Mouse (Mus musculus) cerebellum, postnatal 10 days (tissue): ENCODE results near the gene Gm38655.
A peak's percentile ranks its signal among the peaks of the same experiment; 100 is the strongest.

Source experiments
- DNase-seq, 2 experiments: peaks; one replicate each; pipeline ENCODE4 v3.0.0; 2021; ENCODE audit warnings: mixed read lengths in 2 of 2

Gm38655 gene

DNA sequence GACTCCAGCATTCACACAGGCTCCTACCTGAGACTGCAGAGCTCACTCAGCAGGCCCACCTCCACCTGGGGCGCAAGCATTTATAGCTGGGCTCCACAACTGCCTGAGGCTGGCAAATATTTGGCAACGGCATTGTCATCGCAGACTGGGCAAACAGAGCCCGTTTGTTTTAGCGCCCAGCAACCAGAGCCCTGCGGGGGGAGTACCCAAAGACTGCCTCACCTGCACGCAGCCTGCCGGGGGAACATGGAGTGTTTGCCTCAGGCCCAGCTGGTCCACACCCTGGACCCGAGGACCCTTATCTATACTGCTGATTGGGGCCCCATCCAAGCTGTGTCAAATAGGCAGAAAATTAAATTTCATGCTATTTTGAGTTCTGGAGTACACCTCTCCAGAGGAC lies at the start of gene Gm38655:
Gene Gm38655, minus strand, starts transcription at position 61 of the 400 bp plus-strand sequence.
- peak in 1 of 2 experiments; percentile 16 for DNase-seq

- no peak for DNase-seq
Measured at GRCm38 (mm10) chr17:25224586-25225222, 49.4 kb upstream of the Gm38655 start.

DNA sequence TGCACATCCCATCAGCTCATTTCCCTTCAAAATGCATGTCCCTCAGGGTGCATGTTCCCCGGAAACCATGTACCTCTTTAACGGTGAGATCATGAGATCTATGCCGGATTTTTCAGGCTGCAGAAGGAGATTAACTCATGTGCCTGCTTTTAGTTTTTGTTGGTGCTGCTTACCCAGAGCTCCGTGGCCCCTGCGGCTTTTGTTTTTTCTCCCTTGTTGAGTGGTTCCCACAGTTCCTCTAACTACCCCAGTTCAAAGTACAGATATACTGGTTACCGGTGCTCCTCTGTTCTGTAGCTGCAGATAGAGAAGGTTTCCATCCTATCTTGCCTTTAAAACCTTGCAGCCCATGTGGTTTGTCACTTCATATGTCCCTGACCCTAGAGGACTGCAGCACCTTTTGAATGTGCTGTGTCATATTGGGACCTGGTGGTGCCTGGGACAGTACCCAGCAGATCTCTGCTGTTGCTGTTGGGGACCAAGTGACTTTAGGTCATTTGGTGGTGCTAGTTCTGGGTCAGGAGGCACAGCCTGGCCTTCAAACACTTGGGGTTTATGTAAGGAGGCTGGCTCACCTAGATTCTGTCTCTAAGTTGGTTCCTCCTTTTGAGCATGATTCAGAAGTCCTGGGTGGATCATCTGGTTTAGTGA lies 47.8 kb upstream of the Gm38655 start:
- no peak for DNase-seq

DNA sequence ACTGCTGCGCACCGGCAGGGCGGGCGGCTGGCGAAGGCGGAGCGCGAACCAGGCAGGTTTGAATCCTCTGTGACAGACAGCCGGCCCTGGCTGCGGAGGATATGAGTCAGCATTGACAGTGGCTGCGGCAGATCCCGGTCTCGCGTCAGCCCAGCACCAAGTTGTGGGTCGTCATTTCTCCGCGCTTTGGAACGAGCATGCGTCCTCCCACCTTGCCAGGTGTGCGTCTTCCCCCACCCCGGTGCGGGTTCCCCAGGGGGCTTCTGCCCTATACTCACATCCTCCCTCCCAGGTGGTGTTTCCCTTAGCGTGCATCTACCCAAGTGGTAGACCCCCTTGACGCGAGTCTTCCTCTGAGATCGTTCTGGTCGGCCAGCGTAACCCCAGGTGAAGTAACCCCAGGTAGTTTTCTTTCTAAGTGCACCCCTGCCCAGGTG lies 47.3 kb upstream of the Gm38655 start:
- peak in 1 of 2 experiments; percentile 58 for DNase-seq

- DNase-seq = peak; percentile 85 to 90
Measured at GRCm38 (mm10) chr17:25221821-25222503, 46.7 kb upstream of the Gm38655 start.

DNA sequence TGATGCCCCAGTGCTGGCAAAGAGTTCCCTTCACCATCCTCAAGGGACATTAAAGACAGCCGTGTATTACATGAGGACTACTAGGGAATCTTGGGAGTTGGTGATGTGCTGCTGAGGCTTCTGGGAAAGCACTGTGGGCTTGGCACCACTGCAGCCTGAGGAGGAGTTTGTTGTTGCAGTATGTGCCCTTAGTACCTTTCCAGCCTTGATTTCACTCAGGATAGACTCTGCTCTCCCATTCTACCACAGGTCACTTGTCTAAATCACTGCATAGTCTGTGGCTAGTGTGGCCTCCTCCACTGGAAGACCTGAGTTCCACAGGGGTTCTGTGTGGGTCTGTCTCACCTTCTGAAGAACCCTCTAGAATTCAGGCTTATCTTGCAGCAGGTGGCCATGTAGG lies 45.5 kb upstream of the Gm38655 start:
- no peak for DNase-seq

- no peak for DNase-seq
Measured at GRCm38 (mm10) chr17:25219492-25220295, 44.4 kb upstream of the Gm38655 start.

DNA sequence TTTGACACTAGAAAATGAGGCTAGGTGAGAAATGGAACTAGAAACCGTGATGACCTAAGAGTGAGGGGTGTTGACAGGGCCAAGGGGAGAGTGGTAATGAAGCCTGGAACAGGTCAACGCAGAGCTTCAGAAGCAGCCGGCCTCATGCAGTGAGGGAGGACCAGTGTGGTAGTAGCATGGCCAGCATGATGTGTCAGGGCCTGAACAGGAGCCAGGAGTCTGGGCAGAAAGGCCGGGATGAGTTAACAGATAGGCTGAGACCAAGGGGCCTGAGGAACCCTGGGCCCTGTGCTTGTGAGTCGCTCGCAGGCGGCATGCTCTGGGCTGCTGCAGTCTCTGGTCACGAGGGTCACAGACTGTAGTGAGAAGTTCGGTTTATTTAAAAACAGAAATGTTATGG lies 43.7 kb upstream of the Gm38655 start:
- DNase-seq = no peak

DNA sequence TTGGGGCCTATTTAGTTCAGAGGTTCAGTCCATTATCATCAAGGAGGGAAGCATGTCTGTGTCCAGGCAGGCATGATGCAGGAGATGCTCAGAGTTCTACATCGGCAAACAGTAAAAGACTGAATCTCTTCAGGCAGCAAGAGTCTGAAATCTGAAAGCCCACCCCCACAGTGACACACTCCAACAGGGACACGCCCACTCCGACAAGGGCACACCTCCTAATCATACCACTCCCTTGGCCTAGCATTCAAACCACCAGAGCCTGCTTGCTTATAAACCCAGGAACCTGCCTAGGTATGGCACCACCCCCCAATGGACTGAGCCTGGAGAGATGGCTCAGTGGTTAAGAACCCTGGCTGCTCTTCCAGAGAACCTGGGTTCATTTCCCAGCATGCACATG lies 40.2 kb upstream of the Gm38655 start:
- DNase-seq = no peak

GRCm38 (mm10) chr17:25211705-25212104 lies 36.4 kb upstream of the Gm38655 start:
- no peak for DNase-seq

DNA sequence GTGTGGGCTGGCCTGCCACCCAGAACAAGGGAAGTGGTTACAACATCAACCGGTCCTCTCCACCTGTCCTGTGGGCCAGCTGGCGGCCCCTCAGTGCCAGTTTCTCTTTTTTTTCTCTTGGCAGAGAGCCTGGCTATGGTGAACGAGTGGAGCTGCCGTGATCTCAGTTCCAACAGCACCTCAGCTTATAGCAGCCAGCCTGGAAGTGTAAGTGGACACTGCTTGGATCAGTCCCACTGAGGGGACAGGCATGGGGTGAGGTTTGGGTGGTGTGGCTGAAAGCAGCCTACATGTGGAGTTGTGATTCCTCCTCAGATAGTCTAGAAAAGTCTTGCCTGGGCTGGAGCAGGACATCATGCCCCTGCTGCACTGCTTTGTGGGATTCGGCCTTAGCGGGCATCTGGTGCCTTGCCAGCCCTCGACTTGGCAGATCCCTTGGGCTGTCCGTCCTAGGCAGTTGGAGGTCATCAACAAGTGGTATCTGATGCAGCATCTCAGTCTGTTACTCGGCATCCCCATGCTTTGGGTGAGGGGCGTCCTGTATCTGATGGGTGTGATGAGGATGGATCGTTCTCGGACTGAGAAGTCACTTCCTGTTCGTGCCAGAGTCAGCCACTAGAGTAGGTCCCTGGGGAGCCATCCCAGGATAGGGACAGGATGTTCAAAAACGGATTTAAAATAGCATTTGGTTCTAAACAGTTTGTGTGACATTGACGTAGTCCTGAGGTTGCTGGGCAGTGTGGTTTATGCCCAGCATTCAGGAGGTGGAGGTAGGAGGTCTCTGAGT lies 35.6 kb upstream of the Gm38655 start:
- peak; percentile 71 to 84 for DNase-seq

DNA sequence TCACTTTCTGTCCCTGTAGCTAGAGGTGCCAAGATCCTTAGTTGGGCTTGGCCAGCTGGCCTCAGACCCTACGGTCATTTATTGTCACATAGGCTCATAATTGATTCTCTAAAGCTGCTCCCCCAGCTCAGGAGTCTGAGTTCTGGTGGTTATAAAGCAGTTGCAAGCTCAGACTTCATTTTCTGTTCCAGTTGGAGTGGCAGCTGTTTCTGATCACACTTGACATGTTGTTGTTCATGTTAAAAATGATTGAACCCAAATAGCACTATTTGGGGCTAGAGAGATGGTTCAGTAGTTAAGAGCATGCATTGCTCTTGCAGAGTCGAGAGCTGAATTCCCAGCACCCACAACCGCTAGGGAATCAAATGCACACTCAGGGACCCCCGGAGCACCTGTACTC lies 34.7 kb upstream of the Gm38655 start:
- peak in 1 of 2 experiments; percentile 14 for DNase-seq

DNA sequence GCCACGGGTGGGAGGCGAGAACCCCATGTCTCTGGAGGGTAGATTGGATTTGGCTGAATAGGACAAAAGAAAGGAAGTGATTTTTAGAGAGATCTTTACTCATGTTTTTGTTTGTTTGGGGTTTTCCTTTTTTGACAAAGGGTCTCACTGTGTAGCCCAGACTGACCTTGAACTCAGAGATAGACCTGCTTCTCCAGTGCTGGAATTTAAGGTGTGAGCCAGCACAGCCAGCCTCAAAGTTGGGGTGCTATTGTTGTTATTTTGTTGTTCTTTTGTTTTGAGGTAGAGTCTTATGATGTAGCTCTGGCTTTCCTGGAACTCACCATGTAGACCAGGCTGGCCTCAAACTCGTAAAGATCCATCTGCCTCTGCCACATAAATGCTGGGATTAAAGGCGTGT lies 27.1 kb upstream of the Gm38655 start:
- no peak for DNase-seq

DNA sequence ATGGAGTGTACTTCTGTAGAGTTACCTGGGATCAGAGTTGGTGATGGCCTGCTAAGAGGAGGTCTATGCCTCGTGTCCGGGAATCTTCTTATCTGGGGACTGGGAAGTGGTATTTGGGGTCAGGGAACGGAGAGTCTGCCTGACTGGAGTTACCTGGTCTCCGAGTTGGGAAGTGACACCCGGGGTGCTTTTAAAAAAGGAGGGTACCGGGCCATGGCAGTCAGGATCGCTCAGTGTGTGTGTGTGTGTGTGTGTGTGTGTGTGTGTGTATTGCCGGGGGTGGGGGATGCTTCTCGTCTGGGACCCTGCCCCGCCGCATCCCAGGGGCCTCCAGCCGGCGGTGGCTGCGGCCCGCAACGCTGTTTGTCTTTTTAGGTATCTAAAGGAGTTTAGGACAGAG lies 13.8 kb upstream of the Gm38655 start:
- peak in 1 of 2 experiments; percentile 13 for DNase-seq

- peak; percentile 88 to 91 for DNase-seq
Measured at GRCm38 (mm10) chr17:25188150-25189031, 13.1 kb upstream of the Gm38655 start, which contains the start of gene Unkl. Gene Unkl (plus strand): TSS chr17:25188397.

DNA sequence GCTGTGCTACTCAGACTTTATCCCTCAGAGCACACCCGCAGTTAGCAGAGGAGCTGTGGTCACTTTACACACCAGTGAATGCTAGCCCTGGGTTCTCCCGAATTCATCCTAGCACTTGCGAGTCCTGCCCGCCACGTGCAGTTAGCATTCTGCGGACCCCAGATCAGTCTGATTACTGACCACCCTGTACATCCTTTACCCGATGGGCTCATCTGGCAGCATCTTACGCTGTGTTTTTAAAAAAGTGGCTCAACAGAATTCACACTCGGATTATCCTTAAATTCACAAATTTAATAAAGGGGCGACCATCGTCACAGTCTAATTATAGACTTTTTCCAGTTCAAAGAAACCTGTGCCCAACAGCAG lies 12.5 kb upstream of the Gm38655 start:
- DNase-seq = no peak

DNA sequence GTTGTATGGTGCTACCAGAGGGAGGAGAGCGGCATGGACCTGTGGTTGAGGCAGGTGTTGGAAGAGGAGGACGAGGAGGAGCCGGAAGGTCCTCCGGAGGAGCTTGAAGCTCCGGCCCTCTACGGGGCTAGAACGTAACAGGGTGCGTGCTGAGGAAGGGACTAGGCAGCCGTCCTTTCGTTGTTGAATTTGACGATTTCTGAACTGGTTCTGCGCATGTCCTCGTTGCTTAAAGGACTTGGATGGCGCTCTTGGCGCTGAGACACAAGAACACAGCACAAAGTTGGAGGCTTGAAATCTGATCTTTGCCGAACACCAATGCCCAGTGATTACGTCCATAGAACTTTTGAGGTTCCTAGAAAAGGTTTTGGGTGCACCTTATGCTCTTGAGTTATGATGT lies 9.7 kb upstream of the Gm38655 start:
- DNase-seq = no peak

DNA sequence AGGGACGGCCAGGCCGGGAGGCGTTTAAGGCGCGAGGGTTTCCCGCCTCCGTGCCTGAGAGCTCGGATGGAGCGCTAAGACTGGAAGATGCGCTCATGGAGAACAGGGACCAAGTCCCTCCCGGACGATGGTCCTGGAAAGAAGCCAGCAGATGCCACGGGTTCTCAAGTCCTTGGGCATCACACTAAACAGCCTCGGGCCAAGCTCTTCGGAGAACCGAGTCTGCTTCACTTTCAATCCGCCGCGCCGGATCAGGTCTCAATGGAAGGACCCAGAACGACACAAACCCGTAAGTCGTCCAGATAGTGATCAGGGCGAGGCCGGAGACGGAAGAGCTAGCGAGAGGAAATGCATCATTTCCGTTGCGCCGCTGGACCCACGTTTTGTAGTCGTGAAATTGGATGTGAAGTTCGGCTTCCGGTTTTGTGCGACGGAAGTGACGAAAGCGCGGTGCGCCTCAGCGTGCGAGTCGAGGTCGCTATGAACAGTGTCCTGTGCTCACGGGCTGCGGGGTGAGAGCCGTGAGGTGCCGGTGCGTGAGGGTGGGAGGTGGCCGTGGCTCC lies 8.9 kb upstream of the Gm38655 start, which contains the start of gene BC003965:
Gene BC003965, plus strand, starts transcription at position 426 of the 563 bp plus-strand sequence.
- DNase-seq = peak; percentile 99

- no peak for DNase-seq
Measured at GRCm38 (mm10) chr17:25183232-25183631, 8.0 kb upstream of the Gm38655 start.

- no peak for DNase-seq
Measured at GRCm38 (mm10) chr17:25172558-25172957, 2.7 kb downstream of the Gm38655 start.

GRCm38 (mm10) chr17:25169706-25170105 lies 5.6 kb downstream of the Gm38655 start:
- no peak for DNase-seq
